Mouse (Mus musculus): ENCODE measurements around the gene Cadm2.

- TF ChIP-seq CTCF (IDR thresholded peaks at IDR 0.05; ENCODE audit: borderline replicate concordance, control insufficient read depth, extremely low read depth, insufficient read depth, low read length, poor library complexity) (no peak), POLR2A (IDR thresholded peaks at IDR 0.05; ENCODE audit: control insufficient read depth, extremely low read depth, insufficient read depth, low read length, poor library complexity) (no peak)
These were observed 428.3 kb downstream of the Cadm2 start for GRCm38 (mm10) chr16:67192395-67192794.

All from thymus, adult 2 months (tissue).